Mouse (Mus musculus): ENCODE results near the gene Zfp981.
"Not testable (repeated sequence)": the region's sequence is repeated elsewhere in the genome, so short reads cannot be mapped to it uniquely, and the experiment has no call there.

Gene Zfp981

DNA sequence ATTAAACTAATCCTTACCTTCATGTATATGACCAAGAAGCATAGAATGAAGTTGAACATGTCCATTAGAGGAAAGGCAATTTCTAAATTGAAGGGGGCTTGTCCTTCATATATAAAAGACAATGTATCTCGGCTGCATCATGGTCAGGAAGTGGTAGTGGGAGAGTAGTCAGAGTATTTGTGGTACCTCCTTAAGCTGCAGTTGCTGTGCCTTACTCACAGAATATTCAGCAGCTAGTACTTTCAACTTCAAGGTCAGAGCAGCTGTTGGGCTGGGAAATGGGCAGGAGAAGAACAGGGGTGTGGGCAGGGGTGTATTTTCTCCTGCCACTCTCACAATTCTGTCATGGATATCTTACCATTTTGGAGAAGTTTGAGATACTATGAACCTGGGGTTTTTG, 15.1 kb upstream of the Zfp981 start:
- not testable (repeated sequence) for DNase-seq

DNA sequence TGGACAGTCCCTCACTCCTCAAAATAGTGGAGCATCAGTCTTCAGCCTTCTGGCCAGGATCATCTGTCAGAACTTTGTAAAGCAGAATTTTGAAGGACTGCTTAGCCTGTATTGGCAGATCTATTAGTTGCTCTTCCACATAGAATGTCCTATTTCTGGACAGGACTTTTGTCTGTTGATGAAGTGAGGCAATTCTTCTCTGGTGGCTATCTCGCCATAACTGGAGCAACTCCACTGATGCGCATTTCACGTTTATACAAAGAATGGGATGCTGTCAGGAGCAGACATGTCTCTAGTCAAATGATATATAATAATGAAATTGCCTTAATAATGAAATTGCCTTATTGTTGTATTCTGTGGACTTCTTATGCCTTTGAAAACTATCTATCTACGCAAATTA, 12.6 kb upstream of the Zfp981 start:
- DNase-seq, result not testable (repeated sequence)

DNA sequence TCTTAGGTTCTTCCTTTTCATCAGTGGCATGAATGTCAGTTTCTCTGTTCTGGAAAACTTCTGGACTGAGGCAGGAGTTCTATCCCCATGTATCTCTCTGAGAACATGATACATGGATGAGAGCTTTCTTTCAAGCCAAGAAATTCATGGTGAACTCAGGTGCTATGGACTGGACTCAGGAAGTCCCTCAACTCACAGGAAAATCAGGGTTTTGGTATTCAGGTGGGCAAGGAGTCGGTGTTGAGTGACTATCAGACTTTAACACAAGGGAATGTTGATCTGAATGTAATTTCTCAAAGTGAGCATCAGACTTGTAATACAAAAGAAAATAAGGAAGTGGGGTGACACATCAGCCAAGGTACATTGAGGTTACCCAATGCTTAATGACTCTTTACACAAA, 9.8 kb upstream of the Zfp981 start:
- DNase-seq, result not testable (repeated sequence)

DNA sequence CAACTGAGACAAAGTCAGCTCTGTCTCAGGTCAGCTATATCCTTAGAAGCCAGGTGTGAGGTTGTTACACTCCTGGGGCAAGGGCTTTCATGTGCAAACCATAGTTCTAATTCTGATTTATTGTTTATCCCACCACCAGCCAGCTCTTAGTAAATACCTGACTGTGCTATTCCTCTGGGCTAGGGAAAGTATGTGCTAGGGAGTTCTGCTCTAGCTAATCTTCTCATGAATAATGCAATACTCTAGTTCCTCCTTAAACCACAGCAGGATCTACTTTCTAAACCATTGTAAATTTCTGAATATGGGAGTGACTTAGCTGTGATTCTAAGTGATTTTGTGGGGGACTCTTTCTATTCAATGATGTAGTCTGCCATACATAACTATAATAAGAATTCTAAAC, 9.4 kb upstream of the Zfp981 start:
- DNase-seq, result no peak

DNA sequence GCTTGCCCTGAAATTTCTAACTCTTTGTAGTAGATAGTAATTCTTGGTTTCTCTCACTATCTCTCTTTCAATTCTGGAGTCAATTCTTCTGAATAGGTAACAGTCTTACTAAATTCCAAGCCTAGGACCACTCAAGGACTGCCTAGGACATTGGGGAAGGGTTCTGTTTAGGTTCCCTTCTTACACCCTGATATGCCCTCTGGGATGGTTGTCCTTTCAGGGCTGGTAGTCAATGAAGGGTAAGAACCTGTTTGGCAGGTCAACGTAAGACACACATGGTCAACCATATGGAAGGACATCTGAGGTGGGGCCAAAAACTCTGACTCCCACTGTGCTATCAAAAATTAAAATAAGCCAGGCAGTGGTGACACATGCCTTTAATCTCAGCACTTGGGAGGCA, 9.0 kb upstream of the Zfp981 start:
- no peak for DNase-seq

DNA sequence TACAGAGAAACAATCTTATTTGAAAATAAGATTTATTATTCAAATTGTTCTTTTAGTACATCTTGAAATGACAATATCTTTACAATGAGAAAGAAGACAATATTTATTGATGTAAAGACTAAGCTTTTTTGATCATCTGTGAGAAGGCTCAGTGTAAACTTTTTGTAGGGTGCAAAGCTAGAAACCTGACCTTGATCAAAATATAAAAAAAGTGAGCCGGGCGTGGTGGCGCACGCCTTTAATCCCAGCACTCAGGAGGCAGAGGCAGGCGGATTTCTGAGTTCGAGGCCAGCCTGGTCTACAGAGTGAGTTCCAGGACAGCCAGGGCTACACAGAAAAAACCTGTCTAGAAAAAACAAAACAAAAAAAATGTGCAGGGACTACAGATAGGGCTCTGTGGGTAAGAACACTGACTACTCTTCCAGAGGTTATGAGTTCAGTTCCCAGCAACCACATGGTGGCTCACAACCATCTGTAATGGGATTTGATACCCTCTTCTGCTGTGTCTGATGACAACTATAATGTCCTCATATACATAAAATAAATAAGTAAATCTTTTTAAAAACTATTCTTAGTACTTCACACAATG, 8.4 kb upstream of the Zfp981 start:
- DNase-seq, result not testable (repeated sequence)

DNA sequence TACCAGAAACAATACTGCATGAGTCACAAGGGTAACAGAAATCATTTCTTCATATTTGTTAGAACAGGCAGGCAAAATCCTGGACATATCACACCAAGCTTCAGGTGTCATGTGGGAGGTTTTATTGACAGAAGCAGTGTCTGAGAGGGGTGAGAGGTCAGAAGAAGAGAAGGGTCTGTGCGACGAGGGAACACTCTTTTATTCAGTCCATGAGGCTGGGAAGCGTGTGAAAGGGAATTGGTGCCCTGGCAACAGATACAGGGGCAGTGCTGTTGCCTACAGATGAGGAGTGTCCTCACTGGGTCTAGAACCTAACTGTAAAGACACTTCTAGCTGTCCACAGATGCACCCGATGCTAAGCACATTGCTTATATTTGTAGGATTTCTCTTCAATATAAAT, 6.8 kb upstream of the Zfp981 start:
- no peak for DNase-seq

DNA sequence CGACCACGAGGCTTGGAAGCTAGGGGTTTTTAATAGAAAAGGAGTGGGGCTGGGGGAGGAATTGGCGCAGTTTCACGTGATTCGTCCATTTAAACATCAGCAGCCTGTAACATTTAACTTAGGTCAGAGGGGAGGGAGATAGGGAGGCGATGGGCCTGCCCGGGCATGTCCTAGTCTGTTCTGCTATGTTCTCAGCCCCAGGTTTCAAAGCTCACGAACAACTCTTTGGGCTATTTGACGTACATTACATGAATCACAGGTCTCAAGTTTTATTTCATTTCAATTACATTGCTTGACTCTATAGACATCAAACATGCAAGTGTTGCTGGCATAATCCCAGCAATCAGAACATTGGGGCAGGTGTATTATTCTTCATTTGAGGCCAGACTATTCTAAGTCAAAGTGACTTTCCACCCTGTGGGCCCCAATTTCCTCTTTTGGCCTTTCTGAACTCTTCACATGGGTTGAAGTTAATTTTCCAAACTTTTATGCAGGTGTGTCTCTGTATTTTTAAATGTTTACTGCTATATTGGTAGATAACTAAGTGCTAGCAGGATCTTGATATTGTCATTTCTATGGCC, 4.0 kb upstream of the Zfp981 start:
- DNase-seq, result not testable (repeated sequence)

DNA sequence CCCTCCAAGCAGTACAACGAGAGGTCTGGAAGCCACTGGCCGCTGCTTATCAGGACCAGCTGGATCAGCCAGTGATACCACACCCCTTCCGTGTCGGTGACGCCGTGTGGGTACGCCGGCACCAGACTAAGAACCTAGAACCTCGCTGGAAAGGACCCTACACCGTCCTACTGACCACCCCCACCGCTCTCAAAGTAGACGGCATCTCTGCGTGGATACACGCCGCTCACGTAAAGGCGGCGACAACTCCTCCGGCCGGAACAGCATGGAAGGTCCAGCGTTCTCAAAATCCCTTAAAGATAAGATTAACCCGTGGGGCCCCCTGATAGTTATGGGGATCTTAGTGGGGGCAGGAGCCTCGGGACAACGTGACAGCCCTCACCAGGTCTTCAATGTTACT, 7.2 kb downstream of the Zfp981 start:
- not testable (repeated sequence) for DNase-seq

DNA sequence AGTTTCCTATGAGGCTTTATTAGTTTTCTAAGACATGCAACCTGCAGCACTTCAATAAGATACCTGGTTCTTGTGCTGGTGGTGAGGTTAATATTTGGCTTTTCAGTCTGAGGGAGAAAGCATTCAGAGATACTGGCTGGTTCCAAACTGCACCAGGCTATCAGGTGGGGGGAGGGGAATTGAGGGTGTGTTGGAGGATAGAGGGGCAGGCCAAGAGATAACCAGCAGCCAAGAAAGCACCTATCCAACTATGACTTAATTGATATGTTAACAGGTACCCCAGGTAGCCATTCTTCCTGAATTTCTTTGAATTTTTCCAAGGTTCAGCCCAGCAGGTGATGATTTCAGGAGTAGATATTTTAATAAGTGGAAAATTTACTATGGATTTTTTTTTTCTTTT, 10.0 kb downstream of the Zfp981 start:
- DNase-seq, result not testable (repeated sequence)

DNA sequence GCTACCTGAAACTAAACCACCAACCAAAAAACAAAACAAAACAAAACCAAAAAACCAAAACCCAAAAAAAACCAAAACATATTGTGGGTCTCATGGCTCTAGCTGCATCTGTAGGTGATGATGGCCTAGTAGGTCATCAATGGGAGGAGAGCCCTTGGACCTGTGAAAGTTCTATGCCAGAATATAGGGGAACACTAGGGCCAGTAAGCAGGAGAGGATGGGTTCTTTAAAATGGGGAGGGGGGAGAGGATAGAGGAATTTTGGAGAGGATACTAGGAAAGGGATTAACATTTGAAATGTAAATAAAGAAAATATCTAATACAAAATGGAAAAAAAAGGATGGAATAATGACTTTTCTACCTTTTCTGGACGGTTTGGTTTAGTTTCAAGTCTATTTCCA, 14.6 kb downstream of the Zfp981 start:
- no peak for DNase-seq

DNA sequence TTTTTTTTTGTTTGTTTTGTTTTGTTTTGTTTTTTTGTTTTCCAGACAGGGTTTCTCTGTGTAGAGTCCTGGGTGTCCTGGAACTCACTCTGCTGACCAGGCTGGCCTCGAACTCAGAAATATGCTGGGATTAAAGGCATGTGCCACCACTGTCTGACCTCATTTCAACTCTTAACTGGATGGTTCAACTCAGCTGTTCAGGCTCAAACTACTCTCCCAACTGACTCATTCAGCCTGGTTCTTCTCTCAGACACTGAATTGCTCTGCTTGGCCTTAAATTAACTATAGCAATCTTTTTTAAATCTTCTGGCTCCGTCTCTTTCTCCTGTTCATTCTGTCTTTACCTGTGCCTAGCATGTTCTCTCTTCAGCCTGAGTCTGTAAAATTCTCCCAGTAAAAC, 15.3 kb downstream of the Zfp981 start:
- DNase-seq, result not testable (repeated sequence)

DNA sequence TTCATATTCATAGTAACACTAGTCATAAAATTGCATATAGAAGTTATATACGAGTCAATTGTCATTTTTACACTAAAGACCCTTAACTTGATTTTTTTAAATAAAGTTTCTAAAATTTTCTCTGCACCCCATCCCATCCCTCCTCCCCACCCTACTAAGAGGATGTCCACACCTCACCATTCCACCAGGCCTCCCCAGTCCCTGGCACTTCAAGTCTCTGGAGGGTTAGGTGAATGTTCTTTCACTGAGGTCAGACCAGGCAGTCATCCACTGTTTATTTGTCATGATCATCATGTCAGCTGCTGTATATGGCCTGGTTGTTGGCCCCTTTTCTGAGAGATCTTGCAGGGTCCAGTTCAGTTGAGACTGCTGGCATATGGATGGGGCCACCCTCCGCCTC, 18.9 kb downstream of the Zfp981 start:
- DNase-seq, result no peak

DNA sequence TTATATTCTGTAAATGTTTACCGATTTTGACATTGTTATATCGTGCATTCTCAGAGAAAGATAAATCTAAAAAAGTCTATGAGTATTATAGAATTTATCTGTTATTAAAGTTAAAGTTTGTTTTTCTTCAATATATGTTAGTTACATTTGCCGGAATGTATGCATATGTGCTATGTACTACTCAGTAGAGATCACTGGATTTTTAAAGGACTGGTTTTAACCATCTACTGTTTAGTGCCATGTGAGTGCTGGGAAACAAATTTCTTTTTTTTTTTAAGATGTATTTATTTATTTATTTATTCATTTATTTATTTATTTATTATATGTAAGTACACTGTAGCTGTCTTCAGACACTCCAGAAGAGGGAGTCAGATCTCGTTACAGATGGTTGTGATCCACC, 32.7 kb downstream of the Zfp981 start:
- DNase-seq, result no peak

DNA sequence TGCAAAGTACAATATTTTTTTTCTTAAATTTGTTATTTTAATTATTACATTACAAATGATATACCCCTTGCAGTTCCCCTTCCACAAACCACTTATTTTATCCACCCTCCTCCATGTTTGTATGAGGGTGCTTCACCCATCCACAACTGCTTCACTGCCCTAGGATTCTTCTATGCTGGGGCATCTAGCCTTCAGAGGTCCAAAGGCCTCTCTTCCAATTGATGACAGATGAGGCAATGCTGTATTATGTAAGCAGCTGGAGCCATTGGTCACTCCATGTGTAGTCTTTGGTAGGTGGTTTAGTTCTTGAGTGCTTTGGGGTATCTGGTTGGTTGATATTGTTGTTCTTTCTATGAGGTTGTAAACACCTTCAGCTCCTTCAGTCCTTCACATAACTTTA, 34.1 kb downstream of the Zfp981 start:
- DNase-seq, result no peak

DNA sequence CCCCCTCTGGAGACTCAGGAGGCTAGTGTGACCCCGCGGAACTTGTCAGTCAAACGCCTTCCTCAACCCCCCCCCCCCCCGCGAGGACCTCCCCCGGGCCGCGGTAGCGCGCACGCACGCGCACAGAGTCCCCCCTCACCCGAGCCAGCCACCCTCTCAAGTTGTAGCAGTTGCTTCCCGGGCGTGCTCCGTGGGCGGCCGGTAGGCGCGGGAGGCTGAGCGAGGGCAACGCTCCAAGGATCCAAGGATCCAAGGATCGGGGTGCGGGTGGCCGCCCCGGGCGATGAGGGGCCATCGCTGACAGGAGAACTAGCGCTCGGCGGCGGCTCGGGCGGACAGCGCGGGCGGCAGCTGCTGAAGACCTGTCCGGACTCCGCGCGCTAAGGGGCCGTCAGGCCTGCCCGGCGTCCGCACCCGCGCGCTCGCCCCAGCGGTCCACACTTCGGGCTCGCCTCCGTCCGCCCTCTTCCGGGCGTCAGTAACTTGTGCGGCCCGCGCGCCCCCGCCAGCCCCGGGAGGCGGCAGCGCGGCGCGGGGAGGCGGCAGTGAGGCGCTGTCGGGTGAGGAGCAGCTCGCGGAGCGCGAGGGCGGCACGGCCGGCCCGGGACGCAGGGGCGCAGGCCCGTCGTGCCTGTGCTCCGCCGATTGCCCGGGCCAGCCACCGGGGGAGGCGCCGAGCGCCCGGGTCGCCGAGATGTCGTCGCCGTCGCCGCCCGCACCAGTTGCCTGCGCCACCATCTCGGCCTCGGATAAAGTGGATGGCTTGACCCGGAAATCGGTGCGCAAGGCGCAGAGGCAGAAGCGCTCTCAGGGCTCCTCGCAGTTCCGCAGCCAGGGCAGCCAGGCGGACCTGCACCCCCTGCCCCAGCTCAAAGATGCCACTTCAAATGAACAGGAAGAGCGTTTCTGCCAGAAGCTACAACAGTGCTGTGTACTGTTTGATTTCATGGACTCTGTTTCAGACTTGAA, 78.4 kb downstream of the Zfp981 start:
- DNase-seq, result not testable (repeated sequence)

Data from spleen, adult 18-20 months (tissue).